Mouse (Mus musculus): ENCODE measurements at regions not wholly inside any gene's neighbourhood (a gene's known extent, or its start where the extent isn't known, plus 50 kb on each side); places are given as distances from the start of the nearest gene placed in this dataset.

DNA sequence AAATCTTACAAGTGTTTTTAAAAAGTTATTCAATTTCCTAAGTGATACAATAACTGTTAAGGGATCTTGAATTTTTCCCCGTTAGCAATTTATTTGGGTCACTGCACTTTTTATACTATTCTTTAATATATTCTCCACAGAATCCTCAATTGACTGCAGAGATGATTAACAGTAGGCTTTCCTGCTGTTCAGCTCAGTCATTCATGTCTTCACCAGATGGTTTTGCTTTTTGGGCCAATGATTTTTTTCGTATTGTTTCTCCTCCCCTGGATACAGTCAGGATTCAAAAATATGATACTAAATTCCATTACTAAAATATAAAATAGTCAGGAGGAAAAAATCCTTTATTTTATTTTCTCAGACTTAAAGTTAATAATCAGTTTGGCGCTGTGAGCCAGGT is 201.9 kb downstream of the 1700017N19Rik start:
- 82% methylated on average over 3 of the region's 3 CpGs for WGBS
- H3K27me3 ChIP-seq (ENCODE audit: control insufficient read depth, insufficient read depth, low read length): no peaks in the 10 kb centered on the region

DNA sequence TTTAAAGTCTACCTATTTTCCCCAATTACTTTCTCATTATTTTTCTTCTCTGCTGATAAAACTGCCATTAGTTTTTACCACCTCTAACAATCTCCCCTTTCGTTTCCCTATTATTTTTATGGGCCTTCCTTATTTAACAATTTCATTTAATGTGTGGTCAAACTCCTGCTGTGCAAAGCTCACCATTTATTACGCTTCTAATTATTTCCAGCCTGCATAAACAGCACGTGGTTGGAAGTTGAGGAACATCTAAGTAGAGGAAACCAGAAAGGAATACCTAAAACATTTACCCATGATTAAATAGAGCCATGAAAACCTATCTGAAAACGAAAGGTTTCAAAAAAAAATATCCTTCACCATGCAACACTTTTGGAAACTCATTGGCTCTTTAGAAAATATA is 202.3 kb downstream of the 1700017N19Rik start:
- no peak for DNase-seq (ENCODE audit: low spot score)
- Histone ChIP-seq H3K27ac (replicated peaks) (no peak overlapping the region), H3K27me3 (ENCODE audit: control insufficient read depth, insufficient read depth, low read length) (no peaks in the 10 kb centered on the region), H3K4me2 (replicated peaks; ENCODE audit: low read depth) (no peak overlapping the region), H3K36me3 (ENCODE audit: control insufficient read depth, insufficient read depth, low read length) (no peaks in the 10 kb centered on the region), H3K9ac (ENCODE audit: low read length) (no peak overlapping the region), H3K4me3 (ENCODE audit: low read depth, low read length) (no peak overlapping the region), H3K4me1 (replicated peaks; ENCODE audit: control insufficient read depth, insufficient read depth) (no peaks in the 10 kb centered on the region), H3K9me3 (ENCODE audit: control insufficient read depth, low read length) (no peaks in the 10 kb centered on the region)
- 67% methylated on average over 4 of the region's 4 CpGs for WGBS
- TF ChIP-seq EP300 (optimal IDR thresholded peaks at IDR 0.05) (no peak), CTCF (IDR thresholded peaks at IDR 0.05; ENCODE audit: low read depth) (no peak)
- ATAC-seq (ENCODE audit: low FRiP score, low TSS enrichment): no peak

More for the DNA sequence above, 201.9 kb downstream of the 1700017N19Rik start:
- H3K27ac ChIP-seq (replicated peaks): no peak overlapping the region
- no peaks in the 10 kb centered on the region for H3K36me3 ChIP-seq (ENCODE audit: control insufficient read depth, insufficient read depth, low read length)
- no peaks in the 10 kb centered on the region for H3K9me3 ChIP-seq (ENCODE audit: control insufficient read depth, low read length)
- TF ChIP-seq EP300 (optimal IDR thresholded peaks at IDR 0.05): no peak
- no peak for TF ChIP-seq CTCF (IDR thresholded peaks at IDR 0.05; ENCODE audit: low read depth)
- ATAC-seq (ENCODE audit: low FRiP score, low TSS enrichment): no peak
- H3K4me1 ChIP-seq (replicated peaks; ENCODE audit: control insufficient read depth, insufficient read depth): no peaks in the 10 kb centered on the region
- H3K4me3 ChIP-seq (ENCODE audit: low read depth, low read length): no peak overlapping the region
- H3K4me2 ChIP-seq (replicated peaks; ENCODE audit: low read depth): no peak overlapping the region
- no peak overlapping the region for H3K9ac ChIP-seq (ENCODE audit: low read length)
- DNase-seq (ENCODE audit: low spot score): no peak

GRCm38 (mm10) chr10:100795215-100795972 is 205.1 kb downstream of the 1700017N19Rik start:
- no peak for DNase-seq (ENCODE audit: low spot score)
- no peaks in the 10 kb centered on the region for H3K4me1 ChIP-seq (replicated peaks; ENCODE audit: control insufficient read depth, insufficient read depth)
- H3K9me3 ChIP-seq (ENCODE audit: control insufficient read depth, low read length): no peaks in the 10 kb centered on the region
- H3K4me2 ChIP-seq (replicated peaks; ENCODE audit: low read depth): no peak overlapping the region
- H3K4me3 ChIP-seq (ENCODE audit: low read depth, low read length): no peak overlapping the region
- TF ChIP-seq CTCF (IDR thresholded peaks at IDR 0.05; ENCODE audit: low read depth) (no peak), EP300 (optimal IDR thresholded peaks at IDR 0.05) (no peak)
- no peaks in the 10 kb centered on the region for H3K27me3 ChIP-seq (ENCODE audit: control insufficient read depth, insufficient read depth, low read length)
- H3K9ac ChIP-seq (ENCODE audit: low read length): no peak overlapping the region
- H3K27ac ChIP-seq (replicated peaks): no peak overlapping the region
- ATAC-seq (ENCODE audit: low FRiP score, low TSS enrichment): no peak
- WGBS: 69% methylated on average over 6 of the region's 6 CpGs
- H3K36me3 ChIP-seq (ENCODE audit: control insufficient read depth, insufficient read depth, low read length): no peaks in the 10 kb centered on the region

GRCm38 (mm10) chr10:100811639-100812038 is 221.4 kb downstream of the 1700017N19Rik start:
- H3K36me3 ChIP-seq (ENCODE audit: control insufficient read depth, insufficient read depth, low read length): no peaks in the 10 kb centered on the region
- no peak overlapping the region for H3K27ac ChIP-seq (replicated peaks)
- no peak overlapping the region for H3K4me3 ChIP-seq (ENCODE audit: low read depth, low read length)
- H3K9me3 ChIP-seq (ENCODE audit: control insufficient read depth, low read length): no peaks in the 10 kb centered on the region
- no peak overlapping the region for H3K4me2 ChIP-seq (replicated peaks; ENCODE audit: low read depth)
- TF ChIP-seq EP300 (optimal IDR thresholded peaks at IDR 0.05): no peak
- TF ChIP-seq CTCF (IDR thresholded peaks at IDR 0.05; ENCODE audit: low read depth): peak; percentile 53
- no peak overlapping the region for H3K9ac ChIP-seq (ENCODE audit: low read length)
- H3K4me1 ChIP-seq (replicated peaks; ENCODE audit: control insufficient read depth, insufficient read depth): no peaks in the 10 kb centered on the region
- DNase-seq (ENCODE audit: low spot score): no peak
- 48% methylated on average over 2 of the region's 2 CpGs for WGBS
- no peak for ATAC-seq (ENCODE audit: low FRiP score, low TSS enrichment)
- no peaks in the 10 kb centered on the region for H3K27me3 ChIP-seq (ENCODE audit: control insufficient read depth, insufficient read depth, low read length)

DNA sequence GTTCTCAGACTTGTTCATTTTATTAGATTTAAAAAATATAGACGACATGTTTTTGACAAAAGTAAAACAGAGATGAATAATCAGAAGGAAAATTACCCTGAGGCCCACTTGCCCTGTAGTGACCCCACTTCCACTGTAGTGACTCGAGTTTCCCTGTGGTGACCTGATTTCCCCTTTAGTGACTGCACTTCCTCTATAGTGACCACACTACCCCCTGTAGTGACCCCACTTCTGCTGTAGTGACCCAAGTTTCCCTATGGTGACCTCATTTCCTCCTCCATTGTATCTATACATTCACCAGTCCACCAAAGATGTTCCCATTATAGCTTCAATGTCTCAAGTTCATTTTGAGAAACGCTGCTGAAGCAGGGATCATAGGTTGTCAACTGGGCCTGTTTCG is 244.5 kb downstream of the 1700017N19Rik start:
- Histone ChIP-seq H3K9ac (ENCODE audit: low read length) (no peak overlapping the region), H3K4me1 (replicated peaks; ENCODE audit: control insufficient read depth, insufficient read depth) (no peaks in the 10 kb centered on the region), H3K4me3 (ENCODE audit: low read depth, low read length) (no peak overlapping the region), H3K4me2 (replicated peaks; ENCODE audit: low read depth) (no peak overlapping the region), H3K27ac (replicated peaks) (no peak overlapping the region), H3K27me3 (ENCODE audit: control insufficient read depth, insufficient read depth, low read length) (no peaks in the 10 kb centered on the region), H3K36me3 (ENCODE audit: control insufficient read depth, insufficient read depth, low read length) (no peaks in the 10 kb centered on the region), H3K9me3 (ENCODE audit: control insufficient read depth, low read length) (no peaks in the 10 kb centered on the region)
- WGBS: 62% methylated on average over 4 of the region's 4 CpGs
- no peak for ATAC-seq (ENCODE audit: low FRiP score, low TSS enrichment)
- DNase-seq (ENCODE audit: low spot score): no peak
- TF ChIP-seq CTCF (IDR thresholded peaks at IDR 0.05; ENCODE audit: low read depth) (no peak), EP300 (optimal IDR thresholded peaks at IDR 0.05) (no peak)

DNA sequence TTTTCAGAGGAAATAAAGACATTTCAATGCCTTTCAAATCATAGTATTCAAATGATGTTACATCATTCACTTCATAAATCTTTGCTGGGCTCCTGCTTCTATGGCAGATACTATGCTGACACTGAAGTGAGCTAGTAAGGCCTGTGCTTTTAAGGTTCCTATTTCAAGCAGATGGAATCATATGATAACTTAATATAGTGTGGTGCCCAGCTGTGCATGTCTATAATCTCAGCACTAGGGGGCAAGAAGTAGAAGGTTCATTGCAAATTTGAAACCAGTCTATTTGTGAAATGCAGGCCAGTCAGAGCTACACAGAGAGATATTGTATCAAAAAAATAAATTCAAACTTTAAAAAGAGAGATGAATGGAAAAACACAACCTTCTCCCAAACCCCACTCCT is 262.9 kb downstream of the 1700017N19Rik start:
- ATAC-seq (ENCODE audit: low FRiP score, low TSS enrichment) (no peak), DNase-seq (ENCODE audit: low spot score) (no peak)
- Histone ChIP-seq H3K27me3 (ENCODE audit: control insufficient read depth, insufficient read depth, low read length) (no peaks in the 10 kb centered on the region), H3K9ac (ENCODE audit: low read length) (no peak overlapping the region), H3K4me3 (ENCODE audit: low read depth, low read length) (no peak overlapping the region), H3K9me3 (ENCODE audit: control insufficient read depth, low read length) (no peaks in the 10 kb centered on the region), H3K36me3 (ENCODE audit: control insufficient read depth, insufficient read depth, low read length) (no peaks in the 10 kb centered on the region), H3K4me2 (replicated peaks; ENCODE audit: low read depth) (no peak overlapping the region), H3K27ac (replicated peaks) (no peak overlapping the region), H3K4me1 (replicated peaks; ENCODE audit: control insufficient read depth, insufficient read depth) (no peaks in the 10 kb centered on the region)
- TF ChIP-seq CTCF (IDR thresholded peaks at IDR 0.05; ENCODE audit: low read depth) (0 out of 2 replicates have a peak, but pooled peaks have one; percentile 9), EP300 (optimal IDR thresholded peaks at IDR 0.05) (no peak)
